10 mouse cellular contexts compared by ENCODE assay signal in the genomic region with DNA sequence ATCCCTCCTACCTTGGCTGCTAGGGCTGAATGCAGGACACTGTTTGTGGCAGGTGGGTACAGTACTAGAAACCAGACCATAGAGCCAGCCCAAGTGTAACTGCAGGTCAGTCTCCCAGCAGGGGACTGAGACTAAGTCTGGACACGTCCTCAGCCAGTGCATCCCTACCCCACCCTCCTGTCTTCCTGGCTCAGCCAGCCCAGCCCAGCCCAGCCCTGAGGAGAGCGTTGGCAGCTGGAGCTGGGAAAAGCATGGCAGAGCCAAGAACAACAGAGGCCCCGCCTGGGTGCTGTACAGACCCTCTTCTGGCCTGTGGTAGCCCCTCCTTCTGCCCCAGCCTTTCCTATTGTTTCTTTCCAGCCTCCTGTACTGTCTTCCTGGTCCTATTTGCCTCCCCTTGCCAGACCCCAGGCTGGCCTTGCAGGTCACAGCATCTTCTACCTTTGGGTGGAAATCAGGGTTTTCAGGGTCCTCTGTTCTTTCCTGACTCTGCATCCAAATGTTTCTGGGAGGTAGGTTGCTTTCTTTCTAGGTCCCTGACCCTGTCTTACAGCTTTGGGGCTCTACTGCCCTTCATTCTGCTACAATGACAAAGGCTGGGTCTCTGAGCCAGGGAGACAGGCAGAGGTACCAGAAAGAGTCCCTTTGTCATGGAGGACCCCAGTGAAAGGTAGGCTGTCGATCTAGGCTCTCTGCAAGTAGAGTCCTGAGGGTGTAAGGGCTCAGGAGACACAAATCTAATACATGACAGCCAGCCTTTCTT. TPM values are rescaled to one million over a fixed set of nuclear protein-coding genes. Genes with fewer than 3 reads are reported as not detected.
DNase-seq lines count a peak whose midpoint lies in the region; ATAC-seq and TF ChIP-seq lines count a peak whose summit lies in the region.
"Had no signal": no experiment of that assay in that cellular context is flagged by ENCODE, and none has a peak within 500 bp of the region (broad histone marks: within the 10 kb centered on the region; RNA-seq: fewer than 3 reads in every experiment).

No protein-coding gene starts in this region.

- no peaks in the 10 kb centered on the region for H3K9me3 ChIP-seq in lung, postnatal 0 days (ENCODE audit: low read length)
- no peaks in the 10 kb centered on the region for H3K9me3 ChIP-seq in forebrain, embryonic 10.5 days
- H3K9me3 ChIP-seq in hindbrain, embryonic 11.5 days (ENCODE audit: control insufficient read depth, low read length): no peaks in the 10 kb centered on the region
- H3K9me3 ChIP-seq in stomach, embryonic 14.5 days (ENCODE audit: control insufficient read depth, low read depth, low read length): no peaks in the 10 kb centered on the region

- DNase-seq in lung, postnatal 0 days (ENCODE audit: low spot score): no peak
- no peak for DNase-seq in lung, adult 2 months
- DNase-seq in forebrain, embryonic 10.5 days (ENCODE audit: extremely low spot score, low spot score): no peak
- peak; percentile 49 for DNase-seq in hindbrain, embryonic 11.5 days (ENCODE audit: low spot score)
- DNase-seq in thymus, postnatal 36 days: no peak
- no peak for DNase-seq in layer of hippocampus, adult 2 months (ENCODE audit: low spot score in 2 of 2)
- DNase-seq in T-cell, adult 2 months (ENCODE audit: low spot score): no peak
- DNase-seq: cerebellum, postnatal 36 days had no signal

- no peak overlapping the region for H3K4me3 ChIP-seq in lung, postnatal 0 days (ENCODE audit: low read depth, low read length)
- no peak overlapping the region for H3K4me3 ChIP-seq in lung, adult 2 months (replicated peaks; ENCODE audit: extremely low read depth, low read depth, low read length)
- peak overlapping the region; percentile 76; the same call in 1 of the 2 replicates for H3K4me3 ChIP-seq in forebrain, embryonic 10.5 days
- H3K4me3 ChIP-seq in hindbrain, embryonic 11.5 days (ENCODE audit: low read depth, low read length): no peak overlapping the region
- H3K4me3 ChIP-seq in stomach, embryonic 14.5 days (ENCODE audit: low read depth, low read length): no peak overlapping the region
- no peak overlapping the region for H3K4me3 ChIP-seq in layer of hippocampus, adult 2 months

- no peak for TF ChIP-seq POLR2A in lung, adult 2 months (IDR thresholded peaks at IDR 0.05; ENCODE audit: borderline replicate concordance, extremely low read depth, low read depth, low read length)

- H3K27ac ChIP-seq in lung, postnatal 0 days (ENCODE audit: low read length): no peak overlapping the region
- peak overlapping the region; percentile 95 for H3K27ac ChIP-seq in forebrain, embryonic 10.5 days
- peak overlapping the region; percentile 91 for H3K27ac ChIP-seq in hindbrain, embryonic 11.5 days (ENCODE audit: low read depth, low read length)
- H3K27ac ChIP-seq in stomach, embryonic 14.5 days (ENCODE audit: low read length): no peak overlapping the region
- H3K27ac ChIP-seq in layer of hippocampus, adult 2 months: no peak overlapping the region

- H3K4me2 ChIP-seq in lung, postnatal 0 days (replicated peaks; ENCODE audit: low read depth, low read length): no peak overlapping the region
- H3K4me2 ChIP-seq in hindbrain, embryonic 11.5 days (replicated peaks; ENCODE audit: low read depth, low read length): no peak overlapping the region
- no peak overlapping the region for H3K4me2 ChIP-seq in stomach, embryonic 14.5 days (replicated peaks; ENCODE audit: low read depth, low read length)

- no peaks in the 10 kb centered on the region; the same call in 1 of the 2 replicates for H3K36me3 ChIP-seq in lung, postnatal 0 days (ENCODE audit: insufficient read depth, low read length)
- H3K36me3 ChIP-seq in forebrain, embryonic 10.5 days (replicated peaks): peaks cover 45% of the 10 kb centered on the region
- 0 out of 2 replicates have a peak, but pooled peaks cover 3% of the 10 kb centered on the region for H3K36me3 ChIP-seq in hindbrain, embryonic 11.5 days (ENCODE audit: control insufficient read depth, insufficient read depth, low read length)
- peaks cover 26% of the 10 kb centered on the region for H3K36me3 ChIP-seq in stomach, embryonic 14.5 days (ENCODE audit: control insufficient read depth, insufficient read depth, low read length)

- no peak for TF ChIP-seq EP300 in lung, postnatal 0 days (IDR thresholded peaks at IDR 0.05)

- no peak overlapping the region for H3K9ac ChIP-seq in lung, postnatal 0 days (replicated peaks; ENCODE audit: low read depth)
- peak overlapping the region; percentile 37; the same call in 1 of the 2 replicates for H3K9ac ChIP-seq in hindbrain, embryonic 11.5 days (ENCODE audit: low read depth, low read length)
- no peak overlapping the region for H3K9ac ChIP-seq in stomach, embryonic 14.5 days (replicated peaks; ENCODE audit: low read depth, low read length)

- peaks cover 14% of the 10 kb centered on the region; the same call in 1 of the 2 replicates for H3K27me3 ChIP-seq in lung, postnatal 0 days (replicated peaks; ENCODE audit: insufficient read depth, low read length)
- H3K27me3 ChIP-seq in forebrain, embryonic 10.5 days (ENCODE audit: poor library complexity, severe bottlenecking): peaks cover 20% of the 10 kb centered on the region; the same call in 1 of the 2 replicates
- H3K27me3 ChIP-seq in hindbrain, embryonic 11.5 days (ENCODE audit: control insufficient read depth, insufficient read depth, low read length): no peaks in the 10 kb centered on the region
- H3K27me3 ChIP-seq in stomach, embryonic 14.5 days (ENCODE audit: control insufficient read depth, insufficient read depth, low read length): no peaks in the 10 kb centered on the region

- WGBS in lung, postnatal 0 days: 21% methylated on average over 4 of the region's 4 CpGs
- WGBS in lung, adult 2 months: 22% methylated on average over 4 of the region's 4 CpGs
- 8% methylated on average over 4 of the region's 4 CpGs for WGBS in forebrain, embryonic 10.5 days
- 8% methylated on average over 4 of the region's 4 CpGs for WGBS in hindbrain, embryonic 11.5 days
- WGBS in stomach, embryonic 14.5 days: 38% methylated on average over 4 of the region's 4 CpGs

- peaks cover 18% of the 10 kb centered on the region for H3K4me1 ChIP-seq in lung, postnatal 0 days (ENCODE audit: insufficient read depth, low read depth, low read length)
- H3K4me1 ChIP-seq in lung, adult 2 months (ENCODE audit: control insufficient read depth, insufficient read depth, low read length): no peaks in the 10 kb centered on the region
- H3K4me1 ChIP-seq in forebrain, embryonic 10.5 days: peaks cover 67% of the 10 kb centered on the region
- H3K4me1 ChIP-seq in hindbrain, embryonic 11.5 days (replicated peaks; ENCODE audit: control insufficient read depth, insufficient read depth, low read length): peaks cover 33% of the 10 kb centered on the region
- peaks cover 38% of the 10 kb centered on the region for H3K4me1 ChIP-seq in stomach, embryonic 14.5 days (ENCODE audit: control insufficient read depth, insufficient read depth, low read length)

- ATAC-seq in lung, postnatal 0 days: peak; percentile 42; the same call in 1 of the 2 replicates
- ATAC-seq in hindbrain, embryonic 11.5 days (ENCODE audit: low FRiP score): peak; percentile 33; the same call in 1 of the 2 replicates
- peak; percentile 44; the same call in 1 of the 2 replicates for ATAC-seq in stomach, embryonic 14.5 days (ENCODE audit: insufficient number of reproducible peaks, insufficient read depth, low FRiP score, low read depth)

- no peak for TF ChIP-seq CTCF in lung, postnatal 0 days (IDR thresholded peaks at IDR 0.05)
- no peak for TF ChIP-seq CTCF in lung, adult 2 months (IDR thresholded peaks at IDR 0.05; ENCODE audit: insufficient read depth, low read length)
- no peak for TF ChIP-seq CTCF in layer of hippocampus, adult 2 months (conservative IDR thresholded peaks at IDR 0.05)

RNA-seq across cellular contexts. Expression of a gene that starts 3.4 kb away (rescaled TPM):
- 0.21 and 0.38 TPM in 2 replicates for polyA plus RNA-seq in lung, postnatal 0 days (2015; fragmentation: Nextera tagmentation; extraction: Ambion mirVana)
- 15.1 TPM in 1 of 2 replicates, not detected in the other for polyA plus RNA-seq in lung, adult 2 months (2012; rRNA removed)
- polyA plus RNA-seq in forebrain, embryonic 10.5 days (2016; fragmentation: Nextera tagmentation; extraction: Ambion mirVana): 834 and 866 TPM in 2 replicates
- 738 and 794 TPM in 2 replicates for polyA plus RNA-seq in hindbrain, embryonic 11.5 days (2014; fragmentation: Nextera tagmentation; extraction: Ambion mirVana)
- 30.7 and 44.1 TPM in 2 replicates for polyA plus RNA-seq in stomach, embryonic 14.5 days (2014; fragmentation: Nextera tagmentation; extraction: Ambion mirVana)
- total RNA-seq in layer of hippocampus, adult 2 months (2021): 1 to 10 TPM; 1.6 to 3.7 TPM

RNA-seq across cellular contexts. Expression of a gene that starts 14.5 kb away (rescaled TPM):
- 10.8 and 11.2 TPM in 2 replicates for polyA plus RNA-seq in lung, postnatal 0 days (2015; fragmentation: Nextera tagmentation; extraction: Ambion mirVana)
- 28.3 and 29.7 TPM in 2 replicates for polyA plus RNA-seq in lung, adult 2 months (2012; rRNA removed)
- 19.1 and 22.8 TPM in 2 replicates for polyA plus RNA-seq in forebrain, embryonic 10.5 days (2016; fragmentation: Nextera tagmentation; extraction: Ambion mirVana)
- 13.7 and 17.9 TPM in 2 replicates for polyA plus RNA-seq in hindbrain, embryonic 11.5 days (2014; fragmentation: Nextera tagmentation; extraction: Ambion mirVana)
- polyA plus RNA-seq in stomach, embryonic 14.5 days (2014; fragmentation: Nextera tagmentation; extraction: Ambion mirVana): 17.9 and 20.0 TPM in 2 replicates
- total RNA-seq in layer of hippocampus, adult 2 months (2021): 10 to 100 TPM; 24.7 to 27.4 TPM

RNA-seq across cellular contexts. Expression of a gene that starts 14.9 kb away (rescaled TPM):
- 22.5 and 24.9 TPM in 2 replicates for polyA plus RNA-seq in lung, postnatal 0 days (2015; fragmentation: Nextera tagmentation; extraction: Ambion mirVana)
- polyA plus RNA-seq in lung, adult 2 months (2012; rRNA removed): 10.7 and 12.8 TPM in 2 replicates
- polyA plus RNA-seq in forebrain, embryonic 10.5 days (2016; fragmentation: Nextera tagmentation; extraction: Ambion mirVana): 87.7 and 88.3 TPM in 2 replicates
- polyA plus RNA-seq in hindbrain, embryonic 11.5 days (2014; fragmentation: Nextera tagmentation; extraction: Ambion mirVana): 42.5 and 55.2 TPM in 2 replicates
- 31.9 and 35.4 TPM in 2 replicates for polyA plus RNA-seq in stomach, embryonic 14.5 days (2014; fragmentation: Nextera tagmentation; extraction: Ambion mirVana)
- 10 to 100 TPM; 14.2 to 15.8 TPM for total RNA-seq in layer of hippocampus, adult 2 months (2021)

RNA-seq across cellular contexts. Expression of a gene that starts 25.7 kb away (rescaled TPM):
- 61.6 and 66.6 TPM in 2 replicates for polyA plus RNA-seq in lung, postnatal 0 days (2015; fragmentation: Nextera tagmentation; extraction: Ambion mirVana)
- 26.7 and 45.8 TPM in 2 replicates for polyA plus RNA-seq in lung, adult 2 months (2012; rRNA removed)
- 71.4 and 74.8 TPM in 2 replicates for polyA plus RNA-seq in forebrain, embryonic 10.5 days (2016; fragmentation: Nextera tagmentation; extraction: Ambion mirVana)
- polyA plus RNA-seq in hindbrain, embryonic 11.5 days (2014; fragmentation: Nextera tagmentation; extraction: Ambion mirVana): 78.4 and 83.6 TPM in 2 replicates
- polyA plus RNA-seq in stomach, embryonic 14.5 days (2014; fragmentation: Nextera tagmentation; extraction: Ambion mirVana): 73.5 and 75.5 TPM in 2 replicates
- 10 to 100 TPM; 54.3 to 55.1 TPM for total RNA-seq in layer of hippocampus, adult 2 months (2021)

RNA-seq across cellular contexts. Expression of a gene that starts 25.9 kb away (rescaled TPM):
- 22.2 and 30.7 TPM in 2 replicates for polyA plus RNA-seq in lung, postnatal 0 days (2015; fragmentation: Nextera tagmentation; extraction: Ambion mirVana)
- polyA plus RNA-seq in lung, adult 2 months (2012; rRNA removed): 26.4 and 31.4 TPM in 2 replicates
- polyA plus RNA-seq in forebrain, embryonic 10.5 days (2016; fragmentation: Nextera tagmentation; extraction: Ambion mirVana): 81.2 and 86.9 TPM in 2 replicates
- polyA plus RNA-seq in hindbrain, embryonic 11.5 days (2014; fragmentation: Nextera tagmentation; extraction: Ambion mirVana): 71.6 and 87.9 TPM in 2 replicates
- 10.5 and 10.6 TPM in 2 replicates for polyA plus RNA-seq in stomach, embryonic 14.5 days (2014; fragmentation: Nextera tagmentation; extraction: Ambion mirVana)
- 1 to 10 TPM; 4.0 to 4.8 TPM for total RNA-seq in layer of hippocampus, adult 2 months (2021)
- total RNA-seq: MEL had no signal

Comparison
In these comparisons a context has a peak if more than half of its experiments do, and no peak if none do; other contexts are left out.
1. H3K27ac ChIP-seq: peak in forebrain, embryonic 10.5 days (single experiment) and hindbrain, embryonic 11.5 days (single experiment); none in lung, postnatal 0 days (single experiment), stomach, embryonic 14.5 days (single experiment) and layer of hippocampus, adult 2 months (single experiment).
2. RNA of a gene that starts 3.4 kb away (polyA plus RNA-seq): 834 to 866 TPM in forebrain, embryonic 10.5 days and 738 to 794 TPM in hindbrain, embryonic 11.5 days; 30.7 to 44.1 TPM in stomach, embryonic 14.5 days, 15.1 TPM in lung, adult 2 months and 0.21 to 0.38 TPM in lung, postnatal 0 days; every median in the first group is over 10 times any median in the second.
3. Peak in every context shown above with its lines, with median percentiles within 50 percentile points of each other: ATAC-seq.